Mouse (Mus musculus) gastrocnemius, adult 18-20 months (tissue): ENCODE data around the gene Fam160b1. TPM values are rescaled to one million over a fixed set of nuclear protein-coding genes. Genes with fewer than 3 reads are reported as not detected.

Experiments used
- DNase-seq: peaks from one replicate; pipeline ENCODE4 v3.0.0; 2021; ENCODE audit warnings: low spot score
- total RNA-seq, 2 experiments: library from RNA; stranded (reverse); gene quantifications; 2 replicates each; pipeline ENCODE4 v1.2.3; 2021

The Fam160b1 gene
- total RNA-seq, 2 experiments from 2014 or later = 8.8 to 9.7 TPM

DNA sequence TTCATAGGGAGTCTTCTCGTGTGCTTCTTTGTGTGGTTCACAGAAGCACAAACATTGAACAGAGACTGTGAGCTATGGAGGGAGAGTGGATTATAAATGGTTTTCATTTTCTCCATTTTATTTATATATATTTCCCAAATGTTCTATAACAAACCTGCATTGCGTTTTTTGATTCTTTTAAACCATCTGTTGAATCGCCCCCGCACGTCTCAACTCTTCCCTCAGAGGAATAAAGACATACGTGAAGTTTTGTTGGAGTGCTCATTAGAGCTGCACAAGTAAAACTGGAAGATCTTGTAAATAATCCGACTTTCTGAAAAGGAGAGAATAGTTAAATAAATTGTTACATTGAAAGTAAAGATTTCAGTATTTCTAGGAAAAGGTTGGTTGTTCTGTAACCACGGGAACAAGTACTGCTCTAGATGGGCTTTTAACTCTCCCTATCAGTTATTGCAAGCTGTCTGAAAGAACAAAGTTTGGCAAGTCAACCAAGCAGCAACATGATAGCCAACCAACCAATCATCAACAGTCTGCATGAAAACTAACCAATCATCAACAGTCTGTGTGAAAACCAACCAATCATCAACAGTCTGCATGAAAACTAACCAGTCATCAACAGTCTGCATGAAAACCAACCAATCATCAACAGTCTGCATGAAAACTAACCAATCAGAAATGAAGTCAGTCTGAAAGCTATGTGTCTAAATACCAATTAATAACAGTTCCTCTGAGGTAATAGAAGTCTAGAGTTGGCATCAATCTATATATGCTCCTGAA lies 54.7 kb downstream of the Fam160b1 start:
- no peak for DNase-seq

DNA sequence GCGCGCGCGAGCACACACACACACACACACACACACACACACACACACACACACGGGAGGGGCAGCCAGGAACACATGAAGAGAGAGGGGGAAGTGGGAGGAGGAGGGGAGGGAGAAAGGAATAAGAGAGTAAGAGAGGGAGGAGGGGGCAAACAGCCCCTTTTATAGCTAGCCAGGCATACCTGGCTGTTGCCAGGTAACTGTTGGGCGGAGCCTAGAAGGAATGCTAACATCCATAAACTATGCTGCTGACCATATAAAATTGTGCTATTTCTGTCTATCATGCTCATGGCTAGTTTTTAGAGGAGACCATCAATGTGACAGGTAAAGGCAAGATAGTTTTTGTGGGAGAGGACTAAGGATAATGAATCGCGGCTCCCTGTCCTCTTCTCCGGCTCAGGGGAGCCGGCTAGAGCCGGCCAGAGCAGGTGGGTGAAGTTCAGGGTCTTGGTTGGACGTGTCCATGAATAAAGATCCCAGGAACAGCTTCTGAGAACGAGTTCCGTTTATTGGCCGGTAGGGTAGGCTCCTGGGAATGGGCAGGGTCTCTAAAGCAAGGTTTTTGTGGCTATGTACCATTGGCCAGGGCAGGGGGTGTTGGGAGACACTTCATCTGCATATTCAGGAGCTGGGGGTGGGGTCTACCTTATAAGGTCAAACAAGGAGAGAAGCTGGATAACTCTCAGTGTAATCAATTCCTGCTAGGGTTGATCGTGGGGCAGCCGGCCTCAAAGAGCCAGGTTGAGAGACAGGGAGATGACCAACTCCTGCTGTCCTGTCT lies 57.5 kb downstream of the Fam160b1 start:
- DNase-seq = no peak

- no peak for DNase-seq
Observed at GRCm38 (mm10) chr19:57423402-57423801, 62.9 kb downstream of the Fam160b1 start.

- DNase-seq = no peak
Observed at GRCm38 (mm10) chr19:57425296-57425695, 64.8 kb downstream of the Fam160b1 start.

- DNase-seq = no peak
Observed at GRCm38 (mm10) chr19:57426841-57427240, 66.4 kb downstream of the Fam160b1 start.

DNA sequence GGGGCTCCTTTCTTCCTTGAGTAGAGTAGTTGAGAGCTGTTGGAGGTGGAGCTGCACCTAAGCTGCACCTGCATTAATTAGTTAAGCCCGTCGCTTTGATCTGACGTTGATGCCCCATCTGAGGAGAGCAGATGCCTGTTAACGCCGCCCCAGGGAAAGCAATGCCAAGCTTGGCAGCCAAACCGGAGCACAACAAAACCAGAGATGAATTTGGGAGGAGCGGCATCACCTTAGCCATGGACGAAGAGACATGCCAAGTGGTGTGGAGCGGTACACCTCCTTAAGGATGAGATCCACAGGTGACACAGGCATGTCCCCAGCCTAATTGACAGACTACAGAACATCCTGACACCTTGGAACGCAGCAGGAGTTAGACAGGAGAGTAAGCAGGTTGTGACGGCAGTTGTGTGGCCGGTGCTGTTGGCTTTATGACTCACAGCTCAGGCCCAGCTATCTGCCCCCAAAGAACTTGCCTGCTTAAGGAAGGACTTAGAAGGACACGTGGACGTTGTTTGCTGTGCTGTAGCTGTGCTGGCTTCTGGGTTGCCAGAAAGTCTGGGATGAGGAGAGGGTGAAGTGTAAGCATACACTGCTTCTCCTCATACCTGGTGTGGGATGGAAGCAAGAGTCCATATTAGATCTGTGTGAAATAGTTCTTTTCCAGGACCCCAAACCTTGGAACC lies 67.4 kb downstream of the Fam160b1 start:
- DNase-seq = no peak

DNA sequence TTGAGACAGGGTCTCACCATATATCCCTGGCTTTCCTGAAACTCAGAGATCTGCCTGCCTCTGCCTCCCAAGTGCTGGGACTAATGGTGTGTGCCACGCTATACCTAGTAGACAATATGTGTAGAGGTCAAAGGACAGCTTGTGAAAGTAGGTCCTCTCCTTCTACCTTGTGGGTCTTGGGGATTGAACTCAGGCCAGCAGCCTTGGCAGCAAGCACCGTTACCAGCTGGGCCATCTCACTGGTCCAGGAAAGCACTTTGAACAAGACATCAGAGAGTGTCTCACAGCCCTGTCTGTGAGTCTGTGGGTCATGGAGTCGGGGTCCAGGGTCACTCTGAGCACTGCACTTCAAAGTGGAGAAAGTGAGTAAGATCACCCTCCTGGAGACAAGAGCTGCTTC lies 68.2 kb downstream of the Fam160b1 start:
- no peak for DNase-seq

DNA sequence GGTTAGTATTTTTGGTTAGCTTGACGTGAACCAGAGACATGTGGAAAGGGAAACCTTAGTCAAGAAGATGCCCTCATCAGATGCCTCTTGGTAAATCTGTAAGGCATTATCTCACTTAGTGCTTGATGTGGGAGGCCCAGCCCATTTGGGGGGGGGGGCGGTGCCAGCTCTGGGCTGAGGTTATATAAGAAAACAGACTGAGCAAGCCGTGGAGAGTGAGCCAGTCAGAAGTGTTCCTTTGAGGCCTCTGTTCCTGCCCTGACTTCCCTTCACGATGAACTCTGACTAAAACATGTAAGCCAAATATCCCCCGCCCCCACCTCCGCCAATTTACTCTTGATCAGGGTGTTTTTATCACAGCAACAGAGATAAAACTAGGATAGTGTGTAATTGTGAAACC lies 69.4 kb downstream of the Fam160b1 start:
- DNase-seq = no peak

GRCm38 (mm10) chr19:57431476-57431875 lies 71.0 kb downstream of the Fam160b1 start:
- DNase-seq = no peak

GRCm38 (mm10) chr19:57434024-57434423 lies 73.5 kb downstream of the Fam160b1 start:
- DNase-seq = no peak

DNA sequence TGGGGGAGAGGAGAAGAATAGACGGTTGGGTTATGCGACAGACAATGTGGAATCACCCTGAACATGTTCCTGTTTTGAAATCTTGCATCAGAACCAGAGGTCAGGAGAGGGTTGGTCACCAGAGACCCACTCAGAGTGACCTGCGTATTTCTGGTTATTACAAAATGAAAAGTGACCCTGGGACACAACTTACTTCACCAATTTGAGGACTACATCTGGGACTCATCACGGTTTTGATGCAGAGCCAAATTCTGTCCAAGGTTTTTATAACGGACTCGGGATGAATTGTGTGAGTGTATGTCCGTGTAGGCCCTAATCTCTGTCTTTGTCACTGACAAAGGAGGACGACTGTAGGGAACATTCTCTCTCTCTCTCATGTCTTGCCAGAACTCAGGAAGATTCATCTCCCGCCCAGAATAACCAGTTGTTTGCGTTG lies 76.1 kb downstream of the Fam160b1 start:
- DNase-seq = peak; percentile 19

DNA sequence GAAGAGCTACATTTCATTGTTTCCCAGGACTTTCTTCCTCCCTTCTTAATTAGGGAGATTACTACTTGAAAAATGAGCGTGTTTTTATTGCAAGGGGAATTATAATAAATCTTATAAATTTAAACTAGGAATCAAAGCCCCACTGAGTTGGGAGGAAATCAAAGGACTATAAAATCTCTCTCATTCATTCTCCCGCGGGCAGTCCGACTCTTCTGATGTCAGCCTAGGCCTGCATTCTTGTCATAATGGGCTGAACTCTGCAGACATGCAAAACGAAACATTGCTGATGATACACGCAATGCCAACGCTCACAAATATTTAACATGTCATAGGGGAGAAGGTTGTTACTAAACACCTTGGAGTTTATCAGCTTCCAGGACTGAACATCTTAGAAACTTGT lies 76.6 kb downstream of the Fam160b1 start:
- no peak for DNase-seq

Other genes with a start within 250 kb of the Fam160b1 start
- gene Ablim1, start 45.8 kb upstream of the Fam160b1 start, total RNA-seq = 10 to 100 TPM; 36.0 to 65.7 TPM
- 1 to 10 TPM; 4.1 to 5.1 TPM for gene Trub1, start 92.2 kb downstream of the Fam160b1 start, total RNA-seq